Mouse (Mus musculus) limb, embryonic 14.5 days (tissue): ENCODE results near the gene Ube2r2. TPM values are rescaled to one million over a fixed set of nuclear protein-coding genes. Genes with fewer than 3 reads are reported as not detected.

Experiments used
- ATAC-seq: fragments of 200-750 bp; cut with Nextera tagmentation; 2 replicates; pipeline ENCODE4 v1.8.0; 2017; ENCODE audit warnings: low read depth, moderate number of reproducible peaks, moderate TSS enrichment; ENCODE audit not compliant: low FRiP score
- DNase-seq: peaks from one replicate; pipeline ENCODE4 v3.0.0-alpha.2; 2015; ENCODE audit warnings: low spot score
- H3K27ac ChIP-seq: fragments of 300-500 bp; sonication (generic); replicated peaks from 2 replicates; pipeline ENCODE4 v1.5.1; 2014; ENCODE audit warnings: low read depth, mild to moderate bottlenecking, low read length, moderate library complexity, mixed read lengths
- H3K27me3 ChIP-seq: fragments of 300-500 bp; sonication (generic); 2 replicates; pipeline ENCODE4 v1.6.1; 2014; ENCODE audit warnings: low read length, mixed read lengths; ENCODE audit not compliant: control insufficient read depth, insufficient read depth
- H3K36me3 ChIP-seq: fragments of 300-500 bp; sonication (generic); 2 replicates; pipeline ENCODE4 v1.6.1; 2014; ENCODE audit warnings: mild to moderate bottlenecking, low read length, moderate library complexity, mixed read lengths; ENCODE audit not compliant: control insufficient read depth, insufficient read depth
- H3K4me1 ChIP-seq: fragments of 300-500 bp; sonication (generic); 2 replicates; pipeline ENCODE4 v1.6.1; 2014; ENCODE audit warnings: antibody characterized with exemption, low read length, mixed read lengths; ENCODE audit not compliant: control insufficient read depth, insufficient read depth
- H3K4me2 ChIP-seq: fragments of 300-500 bp; sonication (generic); replicated peaks from 2 replicates; pipeline ENCODE4 v1.6.1; 2014; ENCODE audit warnings: low read depth, mild to moderate bottlenecking, low read length, moderate library complexity; ENCODE audit not compliant: severe bottlenecking
- H3K4me3 ChIP-seq: fragments of 300-500 bp; sonication (generic); replicated peaks from 2 replicates; pipeline ENCODE4 v1.5.1; 2014; ENCODE audit warnings: low read length
- H3K9ac ChIP-seq: fragments of 300-500 bp; sonication (generic); 2 replicates; pipeline ENCODE4 v1.6.1; 2014; ENCODE audit warnings: mild to moderate bottlenecking, low read depth, low read length, moderate library complexity; ENCODE audit not compliant: severe bottlenecking
- H3K9me3 ChIP-seq: fragments of 300-500 bp; sonication (generic); 2 replicates; pipeline ENCODE4 v1.6.1; 2016; ENCODE audit warnings: low read length; ENCODE audit not compliant: control insufficient read depth
- POLR2A ChIP-seq: fragments of 200-500 bp; IDR thresholded peaks from 2 replicates; pipeline ENCODE4 v1.8.0; 2012; ENCODE audit warnings: inconsistent platforms, mild to moderate bottlenecking, moderate library complexity, borderline replicate concordance; ENCODE audit not compliant: insufficient read depth, insufficient read length; ENCODE audit errors: extremely low read depth
- WGBS: fragments of 180-500 bp; shearing (Covaris S2); extraction: QIAGEN DNeasy Blood & Tissue Kit; methylation state at CpG from one replicate; pipeline ENCODE4 v1.1.7; 2014; 5-methylcytosine and 5-hydroxymethylcytosine counted together
- polyA plus RNA-seq, 2 experiments: library from polyadenylated mRNA; depleted of rRNA in 1 of 2; stranded (reverse) in 1 of 2; unstranded in 1 of 2; fragments of >200 nt; fragmentation: Nextera tagmentation in 1 of 2; extraction: Ambion mirVana in 1 of 2; gene quantifications; 2 replicates each; pipeline versions ENCODE4 v1.2.1 to v1.2.3; 2012 to 2014

Gene Ube2r2
- polyA plus RNA-seq, 2 experiments: 96.6 to 182 TPM

DNA sequence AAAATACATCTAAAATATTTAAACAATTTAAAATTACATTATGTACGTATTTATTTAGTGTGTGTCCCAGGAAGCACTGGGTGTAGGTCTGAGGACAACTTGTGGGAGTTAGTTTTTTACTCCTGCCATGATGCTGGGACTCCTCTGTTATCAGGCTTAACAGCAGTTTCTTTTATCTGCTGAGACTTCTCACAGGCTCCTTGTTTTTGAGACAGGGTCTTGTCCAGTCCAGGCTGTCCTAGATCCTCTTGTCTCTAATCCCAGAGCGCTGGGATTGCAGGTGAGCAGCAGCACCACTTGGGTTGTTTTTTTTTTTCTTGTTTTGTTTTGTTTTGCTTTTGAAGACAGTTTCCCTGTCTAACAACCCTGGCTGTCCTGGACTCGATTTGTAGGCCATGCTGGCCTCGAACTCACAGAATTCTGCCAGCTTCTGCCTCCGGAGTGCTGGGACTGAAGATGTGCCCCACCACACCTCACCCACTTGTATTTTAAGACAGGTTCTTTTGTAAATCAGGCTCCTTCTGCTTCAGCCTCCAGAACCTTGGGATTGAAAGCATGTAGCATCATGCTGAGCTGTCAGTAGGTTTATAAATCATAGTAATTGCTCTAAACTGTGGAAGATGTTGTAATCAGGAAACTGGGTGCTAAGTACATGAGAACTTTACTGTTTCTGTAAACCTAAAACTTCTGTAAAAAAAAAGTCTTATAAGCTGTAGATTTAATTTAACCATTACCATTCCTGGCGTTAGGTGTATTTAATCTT is 1.8 kb upstream of the Ube2r2 start:
- Histone ChIP-seq H3K27ac (no peak overlapping the region), H3K4me3 (no peak overlapping the region), H3K27me3 (no peaks in the 10 kb centered on the region), H3K36me3 (peaks cover 6% of the 10 kb centered on the region), H3K9ac (no peak overlapping the region), H3K4me1 (peaks cover 4% of the 10 kb centered on the region), H3K9me3 (no peaks in the 10 kb centered on the region), H3K4me2 (no peak overlapping the region)
- WGBS: 64% methylated on average over 6 of the region's 6 CpGs
- TF ChIP-seq POLR2A: no peak
- DNase-seq (peak; percentile 43), ATAC-seq (no peak)

DNA sequence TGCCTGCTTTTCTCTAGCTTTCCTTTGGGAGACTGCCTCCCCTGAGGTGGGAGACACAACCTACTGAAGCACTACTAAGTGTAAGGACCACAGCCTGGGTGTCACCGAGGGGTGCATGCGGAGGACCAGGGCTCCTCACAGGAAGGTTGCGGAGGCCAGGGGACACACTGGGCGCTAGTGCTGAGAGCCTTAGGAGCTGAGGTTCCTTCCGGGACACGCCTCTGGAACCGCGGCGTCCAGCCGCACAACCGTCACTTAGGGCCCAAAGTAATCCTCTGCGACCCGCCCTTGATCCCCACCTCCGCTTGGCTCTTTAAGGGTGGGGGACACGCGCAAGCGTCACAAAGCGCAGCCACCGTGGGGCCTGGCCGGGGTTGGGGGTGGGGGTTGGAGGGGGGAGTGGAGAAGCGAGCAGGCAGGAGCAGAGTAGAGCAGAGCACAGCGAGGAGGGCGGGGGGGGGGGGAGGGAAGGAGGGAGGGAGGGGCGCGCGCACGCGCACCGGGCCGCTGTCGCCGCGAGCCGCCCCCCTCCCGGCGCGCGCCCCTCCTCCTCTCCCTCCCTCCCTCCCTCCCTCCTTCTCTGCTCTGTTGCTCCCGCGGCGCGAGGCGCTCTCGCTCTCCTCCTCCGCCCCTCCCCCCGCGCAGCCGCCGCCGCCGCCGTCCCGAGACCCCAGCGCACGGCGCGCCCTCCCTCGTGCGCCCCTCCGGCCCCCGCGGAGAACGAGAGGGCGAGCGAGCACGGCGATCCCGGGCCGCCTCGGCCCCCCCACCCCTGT is 420 bp upstream of the Ube2r2 start:
- peaks cover 4% of the 10 kb centered on the region for H3K4me1 ChIP-seq
- H3K9me3 ChIP-seq: no peaks in the 10 kb centered on the region
- peak overlapping the region; percentile 96 for H3K4me3 ChIP-seq
- H3K9ac ChIP-seq: peak overlapping the region; percentile 99
- under 1% methylated on average over 30 of the region's 70 CpGs for WGBS
- TF ChIP-seq POLR2A: 0 out of 2 replicates have a peak, but pooled peaks have one; percentile 29
- H3K4me2 ChIP-seq: peak overlapping the region; percentile 60
- no peaks in the 10 kb centered on the region for H3K27me3 ChIP-seq
- ATAC-seq: peak; percentile 93
- peak; percentile 87 for DNase-seq
- peaks cover 13% of the 10 kb centered on the region for H3K36me3 ChIP-seq
- peak overlapping the region; percentile 99 for H3K27ac ChIP-seq

DNA sequence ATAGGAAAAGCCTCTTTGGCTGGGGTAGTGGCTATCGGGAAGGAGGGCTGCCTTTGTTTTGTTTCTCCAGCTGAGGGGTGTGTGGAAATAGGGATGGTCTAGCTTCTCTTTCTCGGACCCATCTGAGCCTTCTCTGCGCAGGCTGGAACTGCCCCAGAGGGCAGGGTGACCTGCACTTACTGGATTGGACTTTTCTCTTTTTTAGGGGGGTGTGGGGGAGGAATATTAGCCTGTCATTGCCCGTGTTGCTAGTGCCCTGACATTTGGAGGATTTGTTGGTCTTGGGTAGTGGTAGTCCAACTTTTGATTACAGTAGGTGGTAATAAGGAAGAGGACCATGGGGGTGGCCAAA is 887 bp downstream of the Ube2r2 start:
- DNase-seq: no peak
- Histone ChIP-seq H3K36me3 (peaks cover 22% of the 10 kb centered on the region), H3K4me3 (peak overlapping the region; percentile 96), H3K9ac (peak overlapping the region; percentile 99), H3K4me1 (peaks cover 4% of the 10 kb centered on the region), H3K27me3 (no peaks in the 10 kb centered on the region), H3K9me3 (no peaks in the 10 kb centered on the region), H3K27ac (peak overlapping the region; percentile 99), H3K4me2 (peak overlapping the region; percentile 60)
- peak; percentile 2; the same call in 1 of the 2 replicates for ATAC-seq
- TF ChIP-seq POLR2A: no peak
- WGBS: 0% methylated on average over 4 of the region's 4 CpGs

DNA sequence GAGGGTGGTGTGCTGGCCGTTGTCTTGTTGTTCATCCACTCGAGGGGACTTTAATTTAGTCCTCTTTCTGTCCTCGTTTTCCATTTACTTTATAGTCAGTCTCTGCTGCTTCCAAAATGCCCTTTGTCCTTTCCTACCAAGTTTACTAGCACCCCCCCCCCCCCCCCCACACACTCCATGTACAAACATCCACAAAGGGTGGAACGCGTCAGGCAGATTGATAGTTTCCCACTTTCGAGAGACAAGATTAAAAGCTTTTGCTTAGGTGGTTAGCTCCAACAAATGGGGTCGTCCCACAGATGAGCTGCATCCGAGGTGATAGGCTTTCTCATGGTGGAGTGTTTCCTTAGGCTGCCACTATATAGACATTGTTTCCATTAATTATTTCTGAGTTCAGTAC is 1.3 kb downstream of the Ube2r2 start:
- peaks cover 23% of the 10 kb centered on the region for H3K36me3 ChIP-seq
- no peak for ATAC-seq
- H3K27me3 ChIP-seq: no peaks in the 10 kb centered on the region
- peak overlapping the region; percentile 96 for H3K4me3 ChIP-seq
- DNase-seq: no peak
- H3K27ac ChIP-seq: peak overlapping the region; percentile 99
- H3K9me3 ChIP-seq: no peaks in the 10 kb centered on the region
- TF ChIP-seq POLR2A: no peak
- peak overlapping the region; percentile 60 for H3K4me2 ChIP-seq
- H3K4me1 ChIP-seq: peaks cover 4% of the 10 kb centered on the region
- under 1% methylated on average over 8 of the region's 8 CpGs for WGBS
- peak overlapping the region; percentile 99 for H3K9ac ChIP-seq

DNA sequence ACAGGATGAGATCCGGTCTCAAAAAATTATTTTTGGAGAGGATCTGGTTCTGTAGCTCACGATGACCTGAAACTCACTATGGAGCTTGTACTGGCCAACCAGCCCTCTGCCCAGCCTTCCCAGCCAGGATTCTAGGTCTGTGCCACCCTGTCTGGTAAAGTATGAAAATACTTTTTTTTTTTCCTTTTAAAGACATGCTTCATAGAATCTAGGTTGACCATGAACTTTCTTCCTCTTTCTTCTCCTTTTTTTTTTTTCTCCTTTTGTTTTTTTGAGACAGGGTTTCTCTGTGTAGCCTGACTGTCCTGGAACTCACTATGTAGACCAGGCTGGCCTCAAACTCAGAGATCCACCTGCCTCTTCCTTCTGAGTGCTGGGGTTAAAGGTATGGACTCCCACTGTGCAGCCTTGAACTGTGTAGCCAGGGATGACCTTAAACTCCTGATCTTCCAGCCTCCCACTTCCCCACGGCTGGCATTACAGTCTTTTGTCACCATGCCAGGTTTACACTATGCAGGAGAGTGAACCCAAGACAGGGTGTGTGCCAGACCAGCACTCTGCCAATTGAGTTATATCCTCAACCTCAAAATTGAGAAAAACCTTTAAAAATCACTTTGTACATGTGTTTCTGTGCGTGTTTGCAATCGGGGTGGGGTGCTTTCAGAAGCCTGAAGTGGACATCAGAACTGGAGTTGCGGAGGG is 4.8 kb downstream of the Ube2r2 start:
- no peak for DNase-seq
- H3K4me1 ChIP-seq: no peaks in the 10 kb centered on the region; the same call in 1 of the 2 replicates
- 89% methylated on average over 6 of the region's 6 CpGs for WGBS
- H3K36me3 ChIP-seq: peaks cover 29% of the 10 kb centered on the region
- TF ChIP-seq POLR2A: no peak
- no peak for ATAC-seq
- H3K27me3 ChIP-seq: no peaks in the 10 kb centered on the region
- no peaks in the 10 kb centered on the region for H3K9me3 ChIP-seq
- no peak overlapping the region for H3K4me2 ChIP-seq
- no peak overlapping the region for H3K27ac ChIP-seq
- no peak overlapping the region for H3K9ac ChIP-seq
- H3K4me3 ChIP-seq: no peak overlapping the region
